Mouse (Mus musculus) brain, embryonic 18.5 days (tissue): ENCODE results near the gene Tspyl2.
"Not testable (repeated sequence)": the region's sequence is repeated elsewhere in the genome, so short reads cannot be mapped to it uniquely, and the experiment has no call there.

Experiments
- DNase-seq: peaks from one replicate; pipeline ENCODE4 v3.0.0-alpha.2; 2012; ENCODE audit warnings: low read depth, low spot score

The Tspyl2 gene

DNA sequence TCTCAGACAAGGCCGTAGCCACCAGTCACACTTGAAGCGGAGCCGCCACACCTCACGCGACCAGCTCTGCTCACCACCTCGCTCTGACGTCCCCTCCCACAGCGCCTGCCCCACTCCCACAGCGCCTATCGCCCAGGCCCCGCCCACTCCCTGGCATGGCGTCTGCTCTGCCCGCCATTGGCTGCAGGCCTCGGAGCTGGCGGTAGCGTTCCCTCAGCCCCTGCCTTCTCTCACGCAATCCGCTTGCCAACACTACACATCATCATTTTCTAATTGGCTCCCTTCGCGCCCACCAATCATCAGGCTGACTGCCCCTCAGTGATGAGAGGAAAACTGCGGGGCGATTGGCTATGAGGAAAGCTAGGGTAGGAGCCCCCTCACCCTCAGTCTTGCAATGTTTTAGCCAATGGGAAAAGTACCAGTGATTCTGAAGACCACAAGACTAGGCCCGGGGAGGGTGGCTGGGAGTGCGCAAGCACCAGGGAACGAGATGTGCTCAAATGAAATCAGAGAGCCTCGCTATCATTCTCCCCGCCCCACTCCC is at the start of gene Tspyl2:
Tspyl2 (minus strand) TSS at position 68 of the 544 bp plus-strand sequence.
- peak; percentile 95 for DNase-seq

- peak; percentile 70 for DNase-seq
Observed at GRCm38 (mm10) chrX:152368397-152369273, 26.4 kb upstream of the Tspyl2 start, which contains the start of gene Gpr173. Gene Gpr173, minus strand, starts transcription at chrX:152368704.

DNA sequence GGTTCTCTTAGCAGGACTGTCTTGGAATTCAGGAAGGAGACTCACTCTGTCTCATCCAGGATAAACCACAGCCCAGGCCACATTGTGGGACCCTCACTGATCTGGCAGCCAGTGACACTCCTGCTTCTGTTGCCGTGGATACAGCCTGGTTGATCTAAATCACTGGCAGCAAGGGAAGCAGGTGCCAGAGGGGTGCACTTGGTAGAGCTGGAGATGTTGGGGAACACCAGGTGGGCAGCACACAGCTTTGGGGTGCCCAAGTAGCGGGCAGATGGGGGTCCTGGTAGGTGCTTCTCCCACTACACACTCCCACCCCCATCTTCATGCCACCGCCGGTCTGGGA is 25.8 kb upstream of the Tspyl2 start:
- no peak for DNase-seq

DNA sequence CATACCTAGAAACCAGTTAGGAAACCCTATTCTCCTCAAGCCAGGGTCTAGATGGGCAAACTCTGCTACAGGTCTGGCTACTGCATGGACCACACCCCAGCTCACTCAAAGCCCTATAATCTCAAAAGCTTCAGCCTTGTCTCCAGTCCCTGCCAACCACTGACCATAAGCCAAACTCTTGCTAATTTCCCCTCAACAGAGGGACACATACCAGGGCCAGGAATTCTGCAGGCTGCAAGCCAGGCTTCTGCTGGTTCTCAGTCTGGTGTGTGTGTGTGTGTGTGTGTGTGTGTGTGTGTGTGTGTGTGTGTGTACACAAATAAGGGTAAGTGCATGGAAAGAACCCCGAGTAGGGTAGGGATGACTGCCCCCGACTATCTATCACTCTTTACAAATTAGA is 24.2 kb upstream of the Tspyl2 start:
- no peak for DNase-seq

GRCm38 (mm10) chrX:152352553-152353153 is 10.4 kb upstream of the Tspyl2 start:
- no peak for DNase-seq

GRCm38 (mm10) chrX:152347041-152347440 is 4.8 kb upstream of the Tspyl2 start:
- no peak for DNase-seq

- no peak for DNase-seq
Observed at GRCm38 (mm10) chrX:152346587-152346986, 4.4 kb upstream of the Tspyl2 start.

- DNase-seq, result no peak
Observed at GRCm38 (mm10) chrX:152342903-152343302, 678 bp upstream of the Tspyl2 start.

DNA sequence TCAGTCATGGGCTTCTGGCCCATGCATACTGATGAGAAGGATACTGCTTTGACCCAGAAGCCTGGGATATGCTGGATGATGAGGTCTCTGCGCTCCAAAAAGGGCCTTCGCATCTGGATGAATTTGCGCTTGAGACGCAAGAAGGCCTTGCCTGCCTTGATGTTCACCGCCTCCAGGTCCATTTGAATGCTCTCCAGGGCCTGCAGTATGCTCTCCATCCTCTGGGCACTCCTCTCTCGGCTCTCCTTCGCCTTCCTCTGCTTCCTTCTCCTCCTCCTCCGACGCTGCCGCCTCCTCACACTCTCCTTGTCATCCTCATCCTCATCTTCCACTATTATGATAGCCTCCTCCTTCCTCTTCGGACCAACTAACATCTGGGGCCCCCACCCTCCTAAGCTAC is 729 bp downstream of the Tspyl2 start:
- no peak for DNase-seq

DNA sequence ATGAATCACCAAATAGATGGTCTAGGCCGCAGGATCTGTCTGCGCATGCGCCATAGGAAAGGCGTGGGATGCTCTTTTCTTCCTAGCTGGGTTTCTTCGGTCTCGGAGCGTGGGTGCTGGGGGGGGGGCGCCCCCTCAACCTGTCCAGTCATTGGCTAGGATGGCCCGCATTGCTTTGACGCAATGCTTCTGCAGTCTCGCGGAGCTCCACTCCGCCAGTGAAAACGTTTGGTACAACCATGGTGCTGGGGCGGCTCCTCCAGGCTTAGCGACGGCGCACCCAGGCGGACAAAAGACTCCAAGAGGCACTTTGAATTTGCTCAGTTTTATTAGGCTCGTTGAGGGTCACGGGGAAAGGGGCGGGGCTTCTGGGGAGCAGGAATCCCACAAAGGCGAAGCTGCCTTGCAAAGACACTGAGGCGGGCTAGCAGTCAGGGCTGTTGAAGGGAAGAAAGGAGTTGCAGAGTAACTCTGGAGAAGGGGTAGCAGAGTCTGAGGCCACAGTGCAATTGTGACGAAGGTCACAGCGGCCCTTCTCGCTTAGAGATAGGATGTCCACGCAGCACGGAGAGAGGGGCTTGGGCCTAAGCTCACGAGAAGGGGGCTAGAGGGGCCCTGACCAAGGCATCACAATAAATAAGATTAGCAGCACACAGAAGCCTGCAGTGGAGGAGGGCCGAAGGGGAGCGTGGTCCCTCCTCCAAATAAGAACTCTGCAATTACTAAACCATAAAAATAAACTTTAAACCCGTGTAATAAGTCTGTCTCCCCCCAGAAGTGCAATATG is 5.5 kb downstream of the Tspyl2 start:
- peak; percentile 89 for DNase-seq

DNA sequence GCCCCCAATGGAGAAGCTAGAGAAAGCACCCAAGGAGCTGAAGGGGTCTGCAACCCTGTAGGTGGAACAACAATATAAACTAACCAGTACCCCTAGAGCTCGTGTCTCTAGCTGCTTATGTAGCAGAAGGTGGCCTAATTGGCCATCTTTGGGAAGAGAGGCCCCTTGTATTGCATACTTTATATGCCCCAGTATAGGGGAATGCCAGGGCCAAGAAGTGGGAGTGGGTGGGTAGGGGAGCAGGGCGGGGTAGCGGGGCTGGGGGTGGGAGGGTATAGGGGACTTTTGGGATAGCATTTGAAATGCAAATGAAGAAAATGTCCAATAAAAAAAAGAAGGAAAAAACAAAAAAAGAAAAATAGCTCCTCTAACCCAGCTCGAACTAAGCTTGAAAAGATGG is 6.1 kb downstream of the Tspyl2 start:
- not testable (repeated sequence) for DNase-seq

DNA sequence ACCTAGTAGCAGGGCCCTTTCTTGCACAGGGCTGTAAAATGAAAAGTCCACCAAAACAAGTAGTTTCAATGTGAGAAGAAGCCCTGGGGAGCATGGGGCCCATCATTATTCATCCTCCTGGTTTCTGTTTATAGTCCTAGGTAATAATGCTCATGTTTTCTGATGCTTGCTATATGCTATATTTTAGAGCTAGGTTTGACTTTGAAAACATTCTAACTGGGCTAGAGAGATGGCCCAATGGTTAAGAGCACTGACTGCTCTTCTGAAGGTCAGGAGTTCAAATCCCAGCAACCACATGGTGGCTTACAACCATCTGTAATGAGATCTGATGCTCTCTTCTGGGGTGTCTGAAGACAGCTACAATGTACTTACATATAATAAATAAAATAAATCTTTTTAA is 12.8 kb downstream of the Tspyl2 start:
- DNase-seq, result not testable (repeated sequence)

DNA sequence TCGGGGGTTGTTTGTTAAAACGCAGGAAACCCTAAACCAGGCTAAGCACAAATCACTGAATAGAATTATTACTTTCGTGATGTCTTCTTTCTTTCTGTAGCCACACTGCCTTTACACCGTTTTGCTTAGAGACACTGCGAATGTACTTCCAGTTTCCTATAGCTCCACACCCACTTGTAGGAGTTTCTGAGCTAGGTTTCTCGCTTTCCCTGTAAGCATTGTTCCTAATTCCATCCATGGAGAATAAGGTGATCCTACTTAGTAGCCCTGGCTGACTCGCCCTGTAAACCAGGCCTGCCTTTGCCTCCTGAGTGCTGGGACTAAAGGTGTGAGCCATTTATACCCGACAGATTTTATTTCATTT is 14.6 kb downstream of the Tspyl2 start:
- DNase-seq, result no peak

DNA sequence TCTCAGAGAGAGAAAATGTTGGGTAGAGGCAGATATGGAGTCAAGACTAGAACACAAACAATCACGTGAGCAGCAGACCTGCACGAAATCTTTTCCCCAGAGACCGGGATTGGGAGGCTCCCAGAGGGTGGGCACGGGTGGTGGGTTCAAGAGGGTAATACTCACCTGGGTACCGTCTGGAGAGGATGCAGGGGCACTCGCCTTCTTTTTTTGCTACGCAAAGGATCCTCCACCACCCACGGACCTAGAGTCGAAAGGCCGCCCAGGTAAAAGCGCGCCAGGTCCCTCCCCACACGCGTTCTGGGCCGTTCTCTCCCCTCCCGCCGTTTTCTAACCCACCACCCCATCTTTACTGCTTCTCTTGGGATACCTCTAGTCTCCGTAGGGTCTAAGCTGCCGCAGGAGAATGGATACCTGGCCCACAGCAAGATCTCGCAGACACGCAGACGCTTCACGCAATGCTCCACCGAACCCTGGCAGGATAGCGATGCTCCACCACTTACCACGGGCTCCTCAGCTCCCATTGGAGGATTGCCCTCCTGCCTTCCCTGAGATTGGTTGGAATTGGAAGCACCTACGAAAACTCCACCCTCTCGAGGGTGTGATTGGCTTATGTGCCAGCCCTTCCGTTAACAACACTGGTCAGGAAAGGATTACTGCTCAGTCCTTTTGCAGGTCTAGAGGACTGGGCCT is 15.1 kb downstream of the Tspyl2 start, which contains the start of gene Kantr:
Kantr (minus strand) TSS at position 500 of the 693 bp plus-strand sequence.
- DNase-seq, result peak; percentile 78

GRCm38 (mm10) chrX:152323584-152323983 is 18.6 kb downstream of the Tspyl2 start:
- DNase-seq, result no peak

DNA sequence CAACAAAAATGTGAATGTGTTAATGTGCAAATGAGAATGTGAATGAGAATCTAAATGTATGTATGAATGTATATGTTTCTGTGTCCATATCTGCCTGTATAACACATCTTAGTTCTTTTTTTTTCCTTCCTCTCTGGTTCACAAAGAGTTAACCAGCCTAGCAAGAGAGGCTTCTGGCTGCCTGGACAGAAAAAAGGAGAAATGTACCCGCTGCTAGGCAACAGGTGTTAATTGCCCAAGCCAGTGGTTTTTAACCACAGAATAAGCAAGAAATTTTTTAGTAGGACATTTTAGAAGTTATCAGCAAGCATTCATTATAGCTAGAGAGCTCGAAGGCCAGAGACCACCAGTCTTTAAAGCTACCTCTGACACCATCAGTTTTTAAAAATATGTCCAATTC is 19.4 kb downstream of the Tspyl2 start:
- DNase-seq, result no peak

DNA sequence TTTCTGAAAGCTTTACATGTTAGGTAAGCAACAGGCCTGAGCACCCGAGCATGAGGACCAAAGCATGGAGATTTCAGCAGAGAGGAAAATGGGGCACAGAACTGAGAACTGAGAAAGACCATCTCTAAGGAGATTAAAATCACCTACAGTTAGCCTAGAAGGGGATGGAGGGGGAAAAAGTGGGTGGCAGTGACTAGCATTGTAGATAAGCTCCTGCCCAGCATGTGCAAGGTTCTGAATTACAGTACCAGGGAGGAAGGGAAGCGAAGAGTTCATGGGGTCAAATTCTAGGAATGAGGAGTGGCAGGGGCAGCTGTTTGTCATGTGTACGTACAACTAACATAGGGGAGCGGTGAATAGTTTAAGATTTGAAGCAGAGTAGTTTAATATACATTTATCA is 21.7 kb downstream of the Tspyl2 start:
- no peak for DNase-seq

- DNase-seq, result no peak
Observed at GRCm38 (mm10) chrX:152307942-152308341, 34.3 kb downstream of the Tspyl2 start.

- no peak for DNase-seq
Observed at GRCm38 (mm10) chrX:152307371-152307770, 34.9 kb downstream of the Tspyl2 start.

DNA sequence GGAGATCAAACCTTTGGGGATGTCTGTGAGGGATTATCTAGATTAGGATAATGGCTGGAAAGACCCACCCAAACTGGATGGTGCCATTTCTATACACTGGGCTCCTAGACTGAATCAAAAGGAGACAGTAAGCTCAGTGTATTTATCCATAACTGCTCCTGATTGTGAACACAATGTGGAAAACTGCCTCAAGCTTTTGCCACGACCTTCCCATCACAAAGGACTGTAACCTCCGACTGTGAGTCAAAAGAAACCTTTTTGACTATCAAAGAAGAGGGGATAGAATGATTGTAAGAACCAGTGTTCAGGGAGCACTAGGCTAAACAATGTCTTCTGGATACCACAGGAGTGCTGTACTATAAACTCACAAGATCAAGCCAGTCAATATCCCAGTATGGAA is 36.0 kb downstream of the Tspyl2 start:
- no peak for DNase-seq

DNA sequence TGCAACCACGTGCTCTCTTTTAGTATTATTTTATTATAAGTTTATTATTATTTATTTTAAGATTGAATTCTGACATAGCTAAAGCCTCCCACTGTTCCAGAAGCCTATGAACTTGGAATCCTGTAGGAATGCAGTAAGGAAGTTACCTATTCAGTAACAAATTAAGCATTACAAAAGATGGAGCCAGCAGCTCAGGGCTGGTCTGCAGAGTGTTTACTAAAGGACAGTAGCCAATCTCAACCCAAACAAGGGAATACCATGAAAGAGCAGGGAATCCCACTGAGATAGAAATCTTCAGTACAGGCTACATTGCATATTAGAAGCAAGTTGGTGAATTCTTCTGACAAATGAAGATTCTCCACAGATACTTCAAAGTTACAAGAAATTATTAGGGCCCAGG is 55.2 kb downstream of the Tspyl2 start:
- not testable (repeated sequence) for DNase-seq
